Mouse (Mus musculus): Measurements from ENCODE around the gene Kpna1. TPM values are rescaled to one million over a fixed set of nuclear protein-coding genes. Genes with fewer than 3 reads are reported as not detected.
"Not testable (repeated sequence)": the region's sequence is repeated elsewhere in the genome, so short reads cannot be mapped to it uniquely, and the experiment has no call there.

The Kpna1 gene
- polyA plus RNA-seq (2016; fragmentation: Nextera tagmentation; extraction: Ambion mirVana) = 58.0 and 59.0 TPM in 2 replicates

DNA sequence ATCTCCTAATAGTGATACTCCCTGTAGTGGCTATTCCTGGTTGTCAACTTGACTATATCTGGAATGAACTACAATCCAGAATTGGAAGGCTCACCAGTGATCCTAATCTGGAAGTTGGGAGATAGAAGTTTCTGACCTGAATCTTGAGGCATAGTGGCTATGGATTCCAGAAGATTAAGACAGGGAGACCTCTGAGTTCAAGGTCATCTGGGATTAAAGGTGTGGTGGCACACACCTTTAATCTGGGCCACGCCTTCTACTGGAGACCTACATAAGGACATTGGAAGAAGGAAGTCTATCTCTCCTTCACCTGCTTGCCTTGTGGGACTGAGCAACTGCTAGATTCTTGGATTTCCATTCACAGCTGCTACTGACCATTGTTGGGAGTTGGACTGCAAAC lies at the start of gene Kpna1:
TSS of gene Kpna1 (plus strand) at position 301 of the 400 bp plus-strand sequence.
- not testable (repeated sequence) for H3K27ac ChIP-seq; H3K27me3 ChIP-seq (ENCODE audit: low read depth, poor library complexity, severe bottlenecking); DNase-seq (ENCODE audit: low spot score); H3K36me3 ChIP-seq; H3K4me3 ChIP-seq; H3K9me3 ChIP-seq (replicated peaks); H3K4me1 ChIP-seq
- 94% methylated on average over 1 of the region's 1 CpGs for WGBS

DNA sequence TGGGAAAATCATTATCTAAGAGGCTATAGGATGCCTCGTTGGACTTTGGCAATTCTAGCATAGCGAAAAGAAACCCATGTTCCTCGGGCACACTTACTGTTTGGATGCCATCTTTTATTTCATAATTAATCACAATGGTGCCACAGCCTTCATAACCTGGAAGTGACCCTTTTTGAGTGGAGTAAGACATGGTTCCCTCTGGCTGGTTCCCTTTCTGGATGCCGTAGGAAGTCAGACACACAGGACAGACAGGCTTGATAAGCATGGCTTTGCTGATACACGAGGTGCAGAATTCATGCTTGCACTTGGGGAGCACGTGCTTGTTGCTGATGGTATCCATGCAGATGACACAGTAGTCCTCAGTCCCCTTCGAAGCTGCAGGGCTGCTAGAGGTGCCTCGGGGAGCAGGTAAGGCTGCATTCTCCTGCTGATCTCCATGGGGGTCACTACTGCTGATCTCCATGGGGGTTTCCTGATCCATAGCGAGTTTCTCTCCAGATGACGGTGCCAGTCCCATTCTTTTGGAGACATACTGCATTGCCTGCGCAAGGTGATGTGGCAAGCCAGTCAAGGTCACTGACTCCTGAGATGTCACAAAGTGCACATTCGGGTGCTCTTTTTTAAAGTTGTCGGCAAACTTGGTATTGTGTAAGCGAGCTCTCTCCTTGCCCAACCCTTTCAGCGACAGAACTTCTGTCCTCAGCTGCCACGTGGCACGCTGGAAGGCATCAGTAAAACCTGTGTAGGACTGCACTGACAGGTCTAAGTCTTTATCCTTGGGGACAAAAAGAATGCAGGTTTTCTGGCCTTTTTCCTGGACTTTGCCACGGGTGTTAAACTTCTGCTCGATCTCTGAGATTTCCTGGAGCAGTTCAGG lies 46.1 kb upstream of the Kpna1 start:
- no peak overlapping the region for H3K4me3 ChIP-seq
- no peak for DNase-seq (ENCODE audit: low spot score)
- H3K36me3 ChIP-seq = no peaks in the 10 kb centered on the region
- peaks cover 5% of the 10 kb centered on the region for H3K27me3 ChIP-seq (ENCODE audit: low read depth, poor library complexity, severe bottlenecking)
- H3K4me1 ChIP-seq = no peaks in the 10 kb centered on the region
- no peaks in the 10 kb centered on the region for H3K9me3 ChIP-seq (replicated peaks)
- WGBS = 89% methylated on average over 19 of the region's 19 CpGs
- no peak overlapping the region for H3K27ac ChIP-seq

DNA sequence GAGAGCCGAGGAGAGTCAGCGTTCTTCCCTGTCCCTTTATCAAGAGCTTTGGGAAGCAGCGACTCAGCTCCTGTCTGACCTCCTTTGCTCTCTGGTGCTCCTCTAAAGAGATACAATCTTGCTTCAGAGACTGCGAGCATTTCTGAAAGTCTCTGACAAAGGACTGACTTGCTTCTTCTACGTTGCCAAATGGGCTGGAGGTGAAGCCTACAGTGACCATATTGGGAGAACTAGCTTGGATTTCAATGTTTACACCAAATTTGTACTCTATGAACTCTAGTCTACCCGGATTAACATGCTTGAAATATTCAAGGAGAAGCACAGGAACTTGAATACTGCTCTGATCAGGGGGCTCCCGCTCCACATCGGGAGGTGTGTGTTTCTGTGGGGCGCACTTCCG lies 45.4 kb upstream of the Kpna1 start:
- WGBS = 90% methylated on average over 10 of the region's 10 CpGs

DNA sequence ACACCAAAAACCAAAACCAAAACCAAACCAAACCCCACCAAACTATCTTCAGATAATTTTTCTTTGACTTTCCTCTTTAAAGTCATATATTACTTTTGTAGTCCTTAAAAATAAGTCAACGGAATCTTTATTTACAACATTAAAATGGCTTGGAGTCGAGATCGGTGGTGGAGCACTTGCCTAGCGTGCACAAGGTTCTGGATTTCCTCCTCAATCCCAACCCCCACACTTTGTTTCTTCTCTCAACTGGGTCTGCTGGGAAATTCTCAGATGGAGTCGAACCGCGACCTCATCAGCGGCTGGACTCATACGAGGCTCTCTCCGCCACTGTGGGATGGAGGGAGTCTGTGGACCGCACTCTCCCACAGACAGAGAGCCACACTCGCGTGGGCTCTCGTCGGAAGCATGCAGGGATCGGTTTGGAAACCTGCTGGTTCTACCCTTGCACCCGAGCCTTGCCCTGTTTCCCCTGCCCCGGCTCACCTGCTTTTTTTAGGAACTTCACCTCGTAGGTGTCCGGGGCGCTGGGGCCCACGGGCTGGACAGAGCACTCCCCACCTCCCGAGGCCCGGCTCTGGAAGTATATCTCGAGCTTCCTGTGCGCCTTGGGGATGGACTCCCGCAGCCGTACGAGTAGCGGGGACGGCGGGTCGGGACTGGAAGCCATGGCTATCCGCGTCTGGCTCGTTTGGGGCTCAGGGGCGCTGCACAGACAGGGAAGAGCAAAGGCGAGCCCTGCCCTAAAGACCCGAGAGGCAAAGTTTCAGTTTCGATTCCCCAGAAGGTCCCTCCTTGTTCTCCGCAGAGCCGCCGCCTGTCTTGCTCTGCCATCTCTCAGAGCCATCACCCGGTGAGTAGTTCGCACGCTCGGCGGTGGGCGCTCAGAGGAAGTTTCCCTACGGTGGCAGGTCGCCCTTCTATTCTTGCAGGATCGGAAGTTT lies 40.1 kb upstream of the Kpna1 start, which contains the start of the genes Parp9 and Dtx3l:
TSS of gene Parp9 (plus strand) at position 260 of the 941 bp plus-strand sequence.
TSS of gene Dtx3l (minus strand) at position 941 of the 941 bp plus-strand sequence.
- 1% methylated on average over 52 of the region's 52 CpGs for WGBS
- Histone ChIP-seq H3K36me3 (no peaks in the 10 kb centered on the region), H3K9me3 (replicated peaks) (no peaks in the 10 kb centered on the region), H3K27ac (peak within 1 kb of the TSS; percentile 80), H3K27me3 (ENCODE audit: low read depth, poor library complexity, severe bottlenecking) (peaks cover 29% of the 10 kb centered on the region), H3K4me1 (peaks cover 14% of the 10 kb centered on the region), H3K4me3 (peak within 1 kb of the TSS; percentile 73)
- peak; percentile 70 for DNase-seq (ENCODE audit: low spot score)

More for the DNA sequence above, 45.4 kb upstream of the Kpna1 start:
- peaks cover 11% of the 10 kb centered on the region for H3K27me3 ChIP-seq (ENCODE audit: low read depth, poor library complexity, severe bottlenecking)
- no peak overlapping the region for H3K27ac ChIP-seq
- DNase-seq (ENCODE audit: low spot score) = no peak
- no peaks in the 10 kb centered on the region for H3K9me3 ChIP-seq (replicated peaks)
- H3K4me1 ChIP-seq = no peaks in the 10 kb centered on the region
- no peak overlapping the region for H3K4me3 ChIP-seq
- no peaks in the 10 kb centered on the region for H3K36me3 ChIP-seq

DNA sequence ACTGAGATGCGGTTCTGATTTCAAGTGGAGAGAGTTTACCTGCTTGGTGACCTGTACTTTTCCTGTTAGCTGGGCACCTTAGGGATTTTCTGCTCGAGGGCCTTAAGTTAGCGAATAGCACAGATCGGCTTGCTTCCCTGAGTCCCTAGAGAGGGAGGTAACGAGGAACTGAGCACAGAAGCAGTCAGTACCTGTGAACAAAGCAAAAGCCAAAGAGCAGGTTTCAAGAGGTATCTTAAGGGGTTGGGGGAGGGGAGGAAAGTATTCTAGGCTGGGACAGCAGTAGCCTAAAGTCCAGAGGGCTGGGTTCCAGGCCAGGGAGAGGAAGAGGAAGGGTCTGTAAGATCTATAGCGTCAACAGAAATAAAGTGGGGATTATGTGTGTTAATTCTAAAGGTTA lies 39.3 kb upstream of the Kpna1 start:
- DNase-seq (ENCODE audit: low spot score) = no peak
- peak overlapping the region; percentile 80; the same call in 1 of the 2 replicates for H3K27ac ChIP-seq
- H3K4me3 ChIP-seq = peak overlapping the region; percentile 73
- H3K27me3 ChIP-seq (ENCODE audit: low read depth, poor library complexity, severe bottlenecking) = peaks cover 29% of the 10 kb centered on the region
- WGBS = 8% methylated on average over 6 of the region's 6 CpGs
- H3K36me3 ChIP-seq = no peaks in the 10 kb centered on the region
- H3K4me1 ChIP-seq = peaks cover 14% of the 10 kb centered on the region
- H3K9me3 ChIP-seq (replicated peaks) = no peaks in the 10 kb centered on the region

DNA sequence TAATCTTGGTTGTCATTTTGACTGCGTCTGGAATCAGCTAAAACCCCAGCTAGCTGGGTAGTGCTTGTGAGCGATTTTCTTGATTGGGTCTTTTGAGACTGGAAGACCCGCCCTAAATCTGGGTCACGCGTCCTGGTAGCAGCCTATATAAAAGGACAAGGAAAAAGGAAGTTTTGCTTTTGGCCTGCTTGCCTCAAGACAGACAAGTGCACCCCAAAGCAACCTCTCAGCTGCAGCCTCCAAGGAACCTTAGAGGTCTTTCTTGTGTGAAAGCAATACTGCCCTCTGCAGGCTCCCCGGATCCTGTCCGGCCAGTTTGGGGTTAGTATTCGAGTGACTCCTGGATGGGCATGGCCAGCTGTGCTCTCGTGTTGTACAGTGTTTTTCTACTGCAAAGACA lies 38.9 kb upstream of the Kpna1 start:
- Histone ChIP-seq H3K27me3 (ENCODE audit: low read depth, poor library complexity, severe bottlenecking) (peaks cover 29% of the 10 kb centered on the region), H3K4me1 (peaks cover 14% of the 10 kb centered on the region), H3K9me3 (replicated peaks) (no peaks in the 10 kb centered on the region), H3K4me3 (peak overlapping the region; percentile 73), H3K36me3 (no peaks in the 10 kb centered on the region), H3K27ac (no peak overlapping the region)
- DNase-seq (ENCODE audit: low spot score) = peak; percentile 71
- 20% methylated on average over 9 of the region's 9 CpGs for WGBS

DNA sequence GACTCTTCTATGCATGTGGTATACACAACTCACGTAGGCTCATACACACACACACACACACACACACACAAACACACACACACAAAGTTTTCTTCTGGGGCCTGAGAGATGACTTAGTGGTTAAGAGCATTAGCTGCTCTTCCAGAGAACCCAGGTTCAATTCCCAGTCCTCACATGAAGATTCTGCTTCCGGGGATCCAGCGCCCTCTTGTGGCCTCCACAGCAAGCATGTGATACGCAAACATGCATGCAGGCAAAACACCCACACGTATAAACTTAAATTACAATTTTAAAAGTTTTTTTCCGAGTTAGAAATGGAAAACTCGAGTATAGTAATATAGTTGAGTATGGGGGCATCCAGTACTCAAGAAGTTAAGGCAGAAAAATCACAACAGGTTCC lies 37.2 kb upstream of the Kpna1 start:
- Histone ChIP-seq H3K4me1 (peaks cover 14% of the 10 kb centered on the region), H3K27me3 (ENCODE audit: low read depth, poor library complexity, severe bottlenecking) (peaks cover 29% of the 10 kb centered on the region), H3K4me3 (no peak overlapping the region), H3K27ac (no peak overlapping the region), H3K9me3 (replicated peaks) (no peaks in the 10 kb centered on the region), H3K36me3 (no peaks in the 10 kb centered on the region)
- no peak for DNase-seq (ENCODE audit: low spot score)
- WGBS = 82% methylated on average over 7 of the region's 7 CpGs

DNA sequence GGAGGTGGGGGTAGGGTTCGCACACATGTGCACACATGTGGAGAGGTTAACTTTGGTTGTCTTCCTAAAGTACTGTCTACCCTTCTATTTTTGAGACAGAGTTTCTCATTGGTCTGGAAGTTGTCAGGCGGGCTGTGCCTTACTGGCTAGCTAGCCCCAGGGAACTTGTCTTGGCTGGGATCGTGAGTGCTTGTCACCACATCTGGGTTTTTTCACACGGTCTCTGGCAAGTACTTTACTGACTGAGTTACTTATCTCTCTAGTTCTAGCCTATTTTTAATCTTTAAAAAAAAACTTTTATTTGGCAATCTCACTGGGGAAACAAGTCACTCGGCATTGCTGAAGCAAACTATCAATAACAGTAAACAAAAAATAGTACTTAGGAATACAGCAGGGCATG lies 29.3 kb upstream of the Kpna1 start:
- Histone ChIP-seq H3K9me3 (replicated peaks) (no peaks in the 10 kb centered on the region), H3K4me1 (no peaks in the 10 kb centered on the region), H3K27ac (no peak overlapping the region), H3K36me3 (no peaks in the 10 kb centered on the region), H3K4me3 (no peak overlapping the region), H3K27me3 (ENCODE audit: low read depth, poor library complexity, severe bottlenecking) (no peaks in the 10 kb centered on the region)
- WGBS = 85% methylated on average over 5 of the region's 5 CpGs
- no peak for DNase-seq (ENCODE audit: low spot score)

DNA sequence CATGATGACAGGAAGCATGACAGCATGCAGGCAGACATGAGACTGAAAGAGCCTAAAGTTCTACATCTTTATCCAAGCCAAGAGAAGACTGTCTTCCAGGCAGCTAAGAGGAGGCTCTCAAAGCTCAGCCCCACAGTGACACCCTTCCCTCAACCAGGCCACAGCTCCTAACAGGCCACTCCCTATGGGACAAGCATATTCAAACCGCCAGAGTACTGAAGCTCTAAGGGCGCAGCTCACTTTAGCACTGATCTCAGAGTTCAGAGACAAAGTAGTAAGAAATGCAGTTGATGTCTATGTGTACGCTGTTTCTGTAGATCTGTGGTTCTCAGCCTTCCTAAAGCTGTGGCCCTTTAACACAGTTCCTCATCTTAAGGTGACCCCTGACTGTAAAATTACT lies 27.3 kb upstream of the Kpna1 start:
- no peak for DNase-seq (ENCODE audit: low spot score)
- 92% methylated on average over 3 of the region's 3 CpGs for WGBS
- Histone ChIP-seq H3K4me3 (no peak overlapping the region), H3K27me3 (ENCODE audit: low read depth, poor library complexity, severe bottlenecking) (no peaks in the 10 kb centered on the region), H3K9me3 (replicated peaks) (no peaks in the 10 kb centered on the region), H3K36me3 (no peaks in the 10 kb centered on the region), H3K27ac (no peak overlapping the region), H3K4me1 (no peaks in the 10 kb centered on the region)

DNA sequence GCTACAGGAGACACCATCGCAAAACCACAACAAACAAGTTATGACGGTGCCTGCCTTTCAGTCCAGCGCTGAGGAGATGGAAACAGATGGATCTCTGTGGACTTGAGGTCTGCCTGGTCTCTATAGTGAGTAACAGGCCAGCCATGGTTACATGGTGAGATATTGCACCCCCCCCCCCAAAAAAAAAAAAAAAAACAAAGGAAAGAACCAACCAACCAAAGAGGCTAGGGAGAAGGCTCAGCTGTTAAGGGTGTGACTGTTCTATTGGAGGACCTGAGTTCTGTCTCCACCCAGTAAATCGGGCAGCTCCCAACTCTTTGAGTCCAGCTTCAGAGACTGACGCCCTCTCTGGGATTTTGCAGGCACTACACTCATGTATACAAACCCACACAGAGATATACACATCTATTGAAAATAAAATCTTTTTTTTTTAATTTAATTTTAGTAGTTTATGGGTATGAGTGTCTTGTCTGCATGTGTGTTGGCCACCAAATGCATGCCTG lies 25.9 kb upstream of the Kpna1 start:
- no peak for DNase-seq (ENCODE audit: low spot score)
- Histone ChIP-seq H3K9me3 (replicated peaks) (no peaks in the 10 kb centered on the region), H3K27me3 (ENCODE audit: low read depth, poor library complexity, severe bottlenecking) (no peaks in the 10 kb centered on the region), H3K27ac (no peak overlapping the region), H3K36me3 (no peaks in the 10 kb centered on the region), H3K4me1 (no peaks in the 10 kb centered on the region), H3K4me3 (no peak overlapping the region)
- WGBS = 91% methylated on average over 5 of the region's 5 CpGs

DNA sequence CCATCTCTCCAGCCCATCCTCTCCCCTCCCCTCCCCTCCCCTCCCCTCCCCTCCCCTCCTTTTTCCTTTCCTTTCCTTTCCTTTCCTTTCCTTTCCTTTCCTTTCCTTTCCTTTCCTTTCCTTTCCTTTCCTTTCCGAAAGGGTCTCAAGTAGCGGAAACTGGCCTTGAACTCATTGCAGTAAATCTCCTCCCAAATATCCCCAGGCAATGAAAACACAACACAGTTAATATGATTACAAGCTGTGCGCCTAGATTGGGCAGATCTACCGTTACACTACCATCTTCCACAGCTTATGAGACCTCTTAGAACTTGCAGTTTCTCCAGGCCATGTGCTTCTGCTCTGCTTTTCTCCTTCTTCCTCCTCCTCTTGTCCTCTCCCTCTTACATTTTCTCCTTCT lies 12.6 kb upstream of the Kpna1 start:
- H3K9me3 ChIP-seq (replicated peaks); H3K4me3 ChIP-seq; H3K36me3 ChIP-seq; H3K27ac ChIP-seq; DNase-seq (ENCODE audit: low spot score); H3K27me3 ChIP-seq (ENCODE audit: low read depth, poor library complexity, severe bottlenecking); H3K4me1 ChIP-seq: not testable (repeated sequence)
- WGBS = 80% methylated on average over 3 of the region's 4 CpGs

DNA sequence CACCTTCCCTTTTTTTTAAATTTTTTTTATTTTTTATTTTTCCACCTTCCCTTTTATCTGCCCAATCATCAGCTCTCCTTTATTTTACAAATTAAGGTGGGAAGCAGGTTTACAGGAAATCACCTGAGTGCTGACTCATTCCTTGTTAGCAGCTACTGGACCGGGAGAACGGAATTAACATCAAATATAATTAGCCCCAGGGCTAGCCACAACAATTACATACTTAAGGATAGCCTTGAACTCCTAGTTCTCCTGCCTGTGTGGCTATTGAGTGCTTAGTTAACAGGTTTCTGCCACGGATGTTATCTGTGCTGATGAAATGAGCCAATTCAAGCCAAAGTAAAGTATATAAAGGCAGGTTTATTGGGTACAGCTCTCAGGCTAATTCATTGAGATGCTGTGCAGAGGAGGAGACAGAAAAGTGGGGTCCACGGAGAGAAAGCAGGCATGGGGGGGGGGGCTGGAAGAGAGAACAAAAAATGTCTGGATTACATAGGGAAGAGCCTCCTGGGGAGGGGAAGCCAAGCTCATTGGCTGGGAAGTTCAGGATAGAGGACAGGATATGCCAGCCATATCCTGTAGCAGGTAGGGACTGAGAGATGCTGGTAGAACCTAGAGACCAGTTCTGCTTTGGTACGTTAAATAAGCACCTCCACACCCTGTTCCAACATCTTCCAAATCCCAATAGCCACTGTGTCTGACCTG lies 12.0 kb upstream of the Kpna1 start:
- 46% methylated on average over 5 of the region's 5 CpGs for WGBS
- no peaks in the 10 kb centered on the region for H3K36me3 ChIP-seq
- no peak for DNase-seq (ENCODE audit: low spot score)
- H3K9me3 ChIP-seq (replicated peaks) = no peaks in the 10 kb centered on the region
- H3K4me1 ChIP-seq = peaks cover 7% of the 10 kb centered on the region
- no peak overlapping the region for H3K4me3 ChIP-seq
- no peaks in the 10 kb centered on the region for H3K27me3 ChIP-seq (ENCODE audit: low read depth, poor library complexity, severe bottlenecking)
- no peak overlapping the region for H3K27ac ChIP-seq
